In genomic region chr4:137774505-137774904, GRCm38 (mm10) we compare ENCODE assay signal across 19 mouse cellular contexts. TPM values are rescaled to one million over a fixed set of nuclear protein-coding genes. Genes with fewer than 3 reads are reported as not detected.
DNase-seq lines count a peak whose midpoint lies in the region; ATAC-seq and TF ChIP-seq lines count a peak whose summit lies in the region.
"Had no signal": no experiment of that assay in that cellular context is flagged by ENCODE, and none has a peak within 500 bp of the region (broad histone marks: within the 10 kb centered on the region; RNA-seq: fewer than 3 reads in every experiment).

No protein-coding gene starts in this region.

- no peaks in the 10 kb centered on the region for H3K36me3 ChIP-seq in kidney, embryonic 14.5 days (ENCODE audit: control insufficient read depth, insufficient read depth, low read length)
- H3K36me3 ChIP-seq in E14TG2a.4 (ENCODE audit: insufficient read depth, low read length), result peaks cover 44% of the 10 kb centered on the region
- no peaks in the 10 kb centered on the region for H3K36me3 ChIP-seq in embryonic facial prominence, embryonic 15.5 days
- no peaks in the 10 kb centered on the region for H3K36me3 ChIP-seq in liver, embryonic 15.5 days (replicated peaks)
- H3K36me3 ChIP-seq: forebrain, embryonic 15.5 days; heart, embryonic 13.5 days; neural tube, embryonic 12.5 days; stomach, embryonic 15.5 days had no signal

- H3K4me2 ChIP-seq in kidney, embryonic 14.5 days (replicated peaks; ENCODE audit: low read depth, low read length), result no peak overlapping the region
- no peak overlapping the region for H3K4me2 ChIP-seq in embryonic facial prominence, embryonic 15.5 days (replicated peaks)
- H3K4me2 ChIP-seq in liver, embryonic 15.5 days, result no peak overlapping the region
- H3K4me2 ChIP-seq: forebrain, embryonic 15.5 days; heart, embryonic 13.5 days; neural tube, embryonic 12.5 days; stomach, embryonic 15.5 days had no signal

- H3K9me3 ChIP-seq in kidney, embryonic 14.5 days (ENCODE audit: control insufficient read depth, low read length), result no peaks in the 10 kb centered on the region
- no peaks in the 10 kb centered on the region for H3K9me3 ChIP-seq in E14TG2a.4 (ENCODE audit: low read length)
- no peaks in the 10 kb centered on the region for H3K9me3 ChIP-seq in embryonic facial prominence, embryonic 15.5 days (replicated peaks)
- no peaks in the 10 kb centered on the region for H3K9me3 ChIP-seq in liver, embryonic 15.5 days (replicated peaks)
- H3K9me3 ChIP-seq: forebrain, embryonic 15.5 days; heart, embryonic 13.5 days; neural tube, embryonic 12.5 days; stomach, embryonic 15.5 days had no signal

- H3K4me3 ChIP-seq in kidney, embryonic 14.5 days (ENCODE audit: low read length), result no peak overlapping the region
- H3K4me3 ChIP-seq in E14TG2a.4 (replicated peaks; ENCODE audit: low read length), result peak overlapping the region; percentile 30; the same call in 1 of the 2 replicates
- H3K4me3 ChIP-seq in embryonic facial prominence, embryonic 15.5 days (replicated peaks), result no peak overlapping the region
- H3K4me3 ChIP-seq in liver, embryonic 15.5 days (replicated peaks), result no peak overlapping the region
- H3K4me3 ChIP-seq: forebrain, embryonic 15.5 days; heart, embryonic 13.5 days; layer of hippocampus, adult 2 months; neural tube, embryonic 12.5 days; stomach, embryonic 15.5 days had no signal

- no peaks in the 10 kb centered on the region for H3K27me3 ChIP-seq in kidney, embryonic 14.5 days (ENCODE audit: control insufficient read depth, insufficient read depth, low read length)
- H3K27me3 ChIP-seq in E14TG2a.4 (ENCODE audit: insufficient read depth, low read length), result no peaks in the 10 kb centered on the region
- H3K27me3 ChIP-seq in embryonic facial prominence, embryonic 15.5 days, result no peaks in the 10 kb centered on the region
- H3K27me3 ChIP-seq in liver, embryonic 15.5 days, result peaks cover 56% of the 10 kb centered on the region
- H3K27me3 ChIP-seq: forebrain, embryonic 15.5 days; neural tube, embryonic 12.5 days; stomach, embryonic 15.5 days had no signal

- H3K9ac ChIP-seq in kidney, embryonic 14.5 days (ENCODE audit: low read depth, low read length), result no peak overlapping the region
- no peak overlapping the region for H3K9ac ChIP-seq in embryonic facial prominence, embryonic 15.5 days
- no peak overlapping the region for H3K9ac ChIP-seq in liver, embryonic 15.5 days
- H3K9ac ChIP-seq: forebrain, embryonic 15.5 days; heart, embryonic 13.5 days; neural tube, embryonic 12.5 days; stomach, embryonic 15.5 days had no signal

- no peak for TF ChIP-seq CTCF in E14TG2a.4 (conservative IDR thresholded peaks at IDR 0.05; ENCODE audit: low read length)

- ATAC-seq in kidney, embryonic 14.5 days (ENCODE audit: low FRiP score, low TSS enrichment), result no peak
- no peak for ATAC-seq in embryonic facial prominence, embryonic 15.5 days (ENCODE audit: insufficient number of reproducible peaks, low FRiP score, low TSS enrichment, low read depth)
- peak; percentile 41 for ATAC-seq in liver, embryonic 15.5 days (ENCODE audit: insufficient read depth)
- no peak for ATAC-seq in granulocyte monocyte progenitor cell, adult 5-6 weeks (replicated peaks; ENCODE audit: poor library complexity, severe bottlenecking)
- ATAC-seq: forebrain, embryonic 15.5 days; hindbrain, postnatal 0 days had no signal

- DNase-seq in kidney, adult 9 months, result peak; percentile 83
- DNase-seq in embryo, embryonic 10.5 days (ENCODE audit: low spot score), result no peak
- DNase-seq: cerebellum, adult 9-11 months; heart, postnatal 4 days; spleen, adult 18-20 months; thymus, adult 2 months had no signal

- no peaks in the 10 kb centered on the region for H3K4me1 ChIP-seq in kidney, embryonic 14.5 days (ENCODE audit: control insufficient read depth, insufficient read depth, low read length)
- H3K4me1 ChIP-seq in E14TG2a.4 (replicated peaks; ENCODE audit: low read depth, low read length), result peaks cover 92% of the 10 kb centered on the region
- H3K4me1 ChIP-seq in embryonic facial prominence, embryonic 15.5 days, result peaks cover 57% of the 10 kb centered on the region
- H3K4me1 ChIP-seq in liver, embryonic 15.5 days (replicated peaks), result peaks cover 33% of the 10 kb centered on the region

- WGBS in kidney, embryonic 14.5 days, result 81% methylated on average over 6 of the region's 6 CpGs
- 79% methylated on average over 6 of the region's 6 CpGs for WGBS in embryonic facial prominence, embryonic 15.5 days
- WGBS in liver, embryonic 15.5 days (ENCODE audit: insufficient replicate concordance), result 59% methylated on average over 6 of the region's 6 CpGs

- no peak overlapping the region for H3K27ac ChIP-seq in kidney, embryonic 14.5 days (ENCODE audit: low read depth, low read length)
- peak overlapping the region; percentile 73 for H3K27ac ChIP-seq in embryonic facial prominence, embryonic 15.5 days (replicated peaks)
- H3K27ac ChIP-seq in liver, embryonic 15.5 days (replicated peaks), result peak overlapping the region; percentile 72
- H3K27ac ChIP-seq: forebrain, embryonic 15.5 days; heart, embryonic 13.5 days; hindbrain, postnatal 0 days; layer of hippocampus, adult 2 months; neural tube, embryonic 12.5 days; stomach, embryonic 15.5 days had no signal

RNA-seq across cellular contexts. Expression of gene Alpl, which starts 21.7 kb away (rescaled TPM):
- polyA plus RNA-seq in kidney, embryonic 14.5 days (2014; fragmentation: Nextera tagmentation; extraction: Ambion mirVana), result 5.9 and 10.2 TPM in 2 replicates
- 155 and 160 TPM in 2 replicates for polyA plus RNA-seq in embryonic facial prominence, embryonic 15.5 days (2015; fragmentation: Nextera tagmentation; extraction: Ambion mirVana)
- 9.7 and 12.0 TPM in 2 replicates for polyA plus RNA-seq in liver, embryonic 15.5 days (2015; fragmentation: Nextera tagmentation; extraction: Ambion mirVana)
- total RNA-seq in granulocyte monocyte progenitor cell, adult 5-6 weeks (2014; fragmentation: Nextera tagmentation), result not detected in 2 replicates
- total RNA-seq in granulocyte monocyte progenitor cell, adult 5-6 weeks (2017), result not detected in 2 replicates
- total RNA-seq: MEL; monocyte, adult 5-6 weeks had no signal

Comparison
In these comparisons a context has a peak if more than half of its experiments do, and no peak if none do; other contexts are left out.
1. RNA of gene Alpl, which starts 21.7 kb away (polyA plus RNA-seq): 155 to 160 TPM in embryonic facial prominence, embryonic 15.5 days; 5.9 to 10.2 TPM in kidney, embryonic 14.5 days and 9.7 to 12.0 TPM in liver, embryonic 15.5 days; every median in the first group is over 10 times any median in the second.